Mouse (Mus musculus) macrophage (primary cell): Measurements from ENCODE around the gene Tmem107. TPM values are rescaled to one million over a fixed set of nuclear protein-coding genes. Genes with fewer than 3 reads are reported as not detected.

Source experiments
- H3K27ac ChIP-seq: fragments of 350-480 bp; formaldehyde crosslinking; 2 replicates; pipeline ENCODE4 v1.9.0; 2021
- H3K36me3 ChIP-seq: fragments of 350-480 bp; formaldehyde crosslinking; 2 replicates; pipeline ENCODE4 v1.9.0; 2021; ENCODE audit errors: inconsistent target
- H3K4me3 ChIP-seq: fragments of 350-480 bp; formaldehyde crosslinking; 2 replicates; pipeline ENCODE4 v1.9.0; 2021; ENCODE audit errors: inconsistent target
- H3K79me2 ChIP-seq: fragments of 350-480 bp; formaldehyde crosslinking; 2 replicates; pipeline ENCODE4 v1.9.0; 2021; ENCODE audit errors: inconsistent target
- WGBS: methylation state at CpG from one replicate; pipeline ENCODE4 v1.1.7; 2026; ENCODE audit warnings: inconsistent platforms; ENCODE audit not compliant: missing documents; 5-methylcytosine and 5-hydroxymethylcytosine counted together
- polyA plus RNA-seq: library from polyadenylated mRNA; stranded (reverse); fragments of 250-400 nt; gene quantifications from 3 replicates; pipeline ENCODE4 v1.2.4, GENCODE M21; 2018; ENCODE audit warnings: inconsistent platforms

Gene Tmem107
- polyA plus RNA-seq, 1 experiment from 2014 or later: 7.3 TPM

DNA sequence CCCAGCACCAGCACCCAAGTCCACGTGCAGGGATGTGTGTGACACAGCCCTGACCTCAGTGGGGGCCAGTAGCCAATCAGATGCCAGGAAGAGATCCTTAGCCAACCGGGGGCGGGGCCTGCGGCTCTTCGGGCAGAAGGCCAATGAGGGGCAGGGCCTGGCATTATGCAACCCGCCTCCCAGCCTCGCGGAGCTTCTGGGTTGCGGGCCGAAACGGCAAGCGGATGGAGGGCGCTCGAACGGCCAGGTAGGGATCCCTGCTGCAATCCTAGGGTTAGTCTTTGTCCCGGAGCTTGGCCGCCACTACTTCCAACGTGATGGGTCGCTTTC lies 28.1 kb downstream of the Tmem107 start:
- Histone ChIP-seq H3K27ac (peak overlapping the region; percentile 92), H3K4me3 (peak overlapping the region; percentile 54), H3K79me2 (peaks cover 14% of the 10 kb centered on the region), H3K36me3 (peaks cover 27% of the 10 kb centered on the region)
- WGBS: 0% methylated on average over 19 of the region's 19 CpGs

DNA sequence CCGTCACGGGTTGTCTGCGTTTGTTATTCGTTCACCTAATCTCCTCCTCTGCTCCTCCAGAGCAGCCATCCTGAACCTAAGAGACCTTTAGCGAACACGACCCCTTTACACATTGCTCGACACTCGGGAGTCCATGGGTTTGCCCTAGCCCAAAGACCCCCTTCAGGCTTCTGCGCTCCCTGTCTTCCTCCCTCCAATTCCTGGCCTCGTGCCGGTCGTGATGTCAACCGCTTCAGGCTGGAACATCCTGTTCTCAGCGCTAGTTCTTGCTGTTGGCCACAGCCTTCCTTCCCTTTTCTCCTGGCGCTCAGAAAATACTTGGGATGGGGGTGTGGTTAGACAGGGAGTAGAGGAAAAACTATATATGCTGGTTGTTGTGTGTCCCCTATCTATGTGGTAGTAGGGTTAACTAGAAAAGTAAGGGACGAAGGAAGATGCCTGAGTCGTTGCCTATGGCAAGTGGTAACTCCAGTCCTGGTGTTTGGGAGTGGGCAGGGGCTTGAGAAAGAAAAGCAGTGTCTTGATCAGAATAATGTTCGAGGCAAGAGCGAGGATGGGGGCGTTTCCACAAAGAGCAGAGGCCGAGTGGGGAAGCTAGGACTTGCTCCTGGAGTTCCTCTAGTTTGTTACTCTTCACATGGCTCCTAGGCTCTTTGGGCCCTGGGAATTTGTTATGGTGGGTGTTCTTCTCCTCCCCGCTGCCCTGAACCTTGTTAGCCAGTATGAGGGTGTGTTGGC lies 28.7 kb downstream of the Tmem107 start:
- WGBS: 2% methylated on average over 22 of the region's 22 CpGs

GRCm38 (mm10) chr11:69099915-69100345 lies 29.3 kb downstream of the Tmem107 start:
- H3K27ac ChIP-seq: peak overlapping the region; percentile 92
- H3K79me2 ChIP-seq: peaks cover 14% of the 10 kb centered on the region
- H3K36me3 ChIP-seq: peaks cover 39% of the 10 kb centered on the region
- peak overlapping the region; percentile 54 for H3K4me3 ChIP-seq
- 2% methylated on average over 23 of the region's 23 CpGs for WGBS

More for the DNA sequence above, 28.7 kb downstream of the Tmem107 start:
- Histone ChIP-seq H3K79me2 (peaks cover 14% of the 10 kb centered on the region), H3K36me3 (peaks cover 33% of the 10 kb centered on the region), H3K27ac (peak overlapping the region; percentile 92), H3K4me3 (peak overlapping the region; percentile 54)

- H3K27ac ChIP-seq: peak overlapping the region; percentile 79
- peak overlapping the region; percentile 33 for H3K4me3 ChIP-seq
- 71% methylated on average over 18 of the region's 20 CpGs for WGBS
- peaks cover 47% of the 10 kb centered on the region for H3K36me3 ChIP-seq
- peaks cover 14% of the 10 kb centered on the region for H3K79me2 ChIP-seq
These were observed 30.2 kb downstream of the Tmem107 start for GRCm38 (mm10) chr11:69100639-69101360.

GRCm38 (mm10) chr11:69101604-69102402 lies 31.2 kb downstream of the Tmem107 start:
- Histone ChIP-seq H3K4me3 (no peak overlapping the region), H3K36me3 (peaks cover 56% of the 10 kb centered on the region), H3K79me2 (peaks cover 14% of the 10 kb centered on the region), H3K27ac (no peak overlapping the region)
- 93% methylated on average over 17 of the region's 21 CpGs for WGBS

- no peak overlapping the region for H3K27ac ChIP-seq
- H3K36me3 ChIP-seq: peaks cover 62% of the 10 kb centered on the region
- 80% methylated on average over 7 of the region's 7 CpGs for WGBS
- peaks cover 14% of the 10 kb centered on the region for H3K79me2 ChIP-seq
- no peak overlapping the region for H3K4me3 ChIP-seq
These were observed 31.8 kb downstream of the Tmem107 start for GRCm38 (mm10) chr11:69102403-69102725.

DNA sequence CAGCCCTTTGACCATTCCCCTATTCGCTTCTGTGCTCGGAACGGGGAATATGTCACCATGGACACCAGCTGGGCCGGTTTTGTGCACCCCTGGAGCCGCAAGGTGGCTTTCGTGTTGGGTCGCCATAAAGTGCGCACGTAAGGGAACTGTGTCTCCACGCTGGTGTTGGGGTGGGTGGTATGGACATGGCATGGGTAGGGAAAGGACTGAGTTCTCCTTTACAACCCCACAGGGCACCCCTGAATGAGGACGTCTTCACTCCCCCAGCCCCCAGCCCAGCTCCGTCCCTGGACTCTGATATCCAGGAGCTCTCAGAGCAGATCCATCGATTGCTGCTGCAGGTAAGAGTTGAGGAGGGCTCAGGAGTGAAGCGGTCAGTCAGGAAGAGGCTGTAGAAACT lies 32.5 kb downstream of the Tmem107 start:
- Histone ChIP-seq H3K27ac (no peak overlapping the region), H3K4me3 (no peak overlapping the region), H3K36me3 (peaks cover 69% of the 10 kb centered on the region), H3K79me2 (peaks cover 14% of the 10 kb centered on the region)
- WGBS: 96% methylated on average over 14 of the region's 14 CpGs

DNA sequence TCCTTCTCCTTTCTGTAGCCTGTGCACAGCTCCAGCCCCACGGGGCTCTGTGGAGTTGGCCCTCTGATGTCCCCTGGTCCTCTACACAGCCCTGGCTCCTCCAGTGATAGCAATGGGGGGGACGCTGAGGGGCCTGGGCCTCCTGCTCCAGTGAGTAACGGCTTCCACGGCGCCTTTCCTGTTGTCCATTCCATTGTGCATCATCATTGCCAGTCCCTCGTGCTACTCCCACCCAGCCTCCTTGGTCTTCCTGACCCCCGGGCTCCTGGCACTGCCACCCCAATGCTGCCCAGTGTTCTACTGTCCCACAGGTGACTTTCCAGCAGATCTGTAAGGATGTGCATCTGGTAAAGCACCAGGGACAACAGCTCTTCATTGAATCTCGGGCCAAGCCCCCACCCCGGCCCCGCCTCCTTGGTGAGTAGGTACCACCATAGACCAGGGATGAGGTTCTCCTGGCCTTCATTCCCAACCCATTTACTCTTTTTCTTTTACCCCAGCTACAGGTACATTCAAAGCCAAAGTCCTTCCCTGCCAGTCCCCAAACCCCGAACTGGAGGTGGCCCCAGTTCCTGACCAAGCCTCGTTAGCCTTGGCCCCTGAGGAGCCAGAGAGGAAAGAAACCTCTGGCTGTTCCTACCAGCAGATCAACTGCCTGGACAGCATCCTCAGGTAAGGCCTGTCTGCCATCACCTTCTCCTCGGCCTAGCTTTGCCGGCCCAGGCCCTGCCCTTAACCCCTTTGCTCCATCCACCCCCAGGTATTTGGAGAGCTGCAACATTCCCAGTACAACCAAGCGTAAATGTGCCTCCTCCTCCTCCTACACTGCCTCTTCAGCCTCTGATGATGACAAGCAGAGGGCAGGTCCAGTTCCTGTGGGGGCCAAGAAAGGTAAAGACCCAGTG lies 33.2 kb downstream of the Tmem107 start:
- H3K4me3 ChIP-seq: no peak overlapping the region
- peaks cover 14% of the 10 kb centered on the region for H3K79me2 ChIP-seq
- peaks cover 76% of the 10 kb centered on the region for H3K36me3 ChIP-seq
- H3K27ac ChIP-seq: no peak overlapping the region
- 93% methylated on average over 15 of the region's 15 CpGs for WGBS

DNA sequence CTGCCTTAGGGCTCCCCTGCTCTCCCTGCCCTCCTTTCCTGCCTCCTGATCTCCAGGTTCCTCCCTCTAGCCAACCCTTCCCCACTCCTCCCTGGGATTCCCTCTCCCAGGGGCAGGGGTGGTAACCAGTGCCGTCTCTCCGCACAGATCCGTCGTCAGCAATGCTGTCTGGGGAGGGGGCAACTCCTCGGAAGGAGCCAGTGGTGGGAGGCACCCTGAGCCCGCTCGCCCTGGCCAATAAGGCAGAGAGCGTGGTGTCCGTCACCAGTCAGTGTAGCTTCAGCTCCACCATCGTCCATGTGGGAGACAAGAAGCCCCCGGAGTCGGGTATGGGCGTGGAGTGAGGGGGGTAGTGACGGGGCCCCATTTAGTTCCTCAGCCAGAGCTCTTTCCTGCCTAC lies 33.9 kb downstream of the Tmem107 start:
- WGBS: 98% methylated on average over 14 of the region's 14 CpGs
- Histone ChIP-seq H3K4me3 (no peak overlapping the region), H3K36me3 (peaks cover 83% of the 10 kb centered on the region), H3K79me2 (peaks cover 14% of the 10 kb centered on the region), H3K27ac (no peak overlapping the region)

GRCm38 (mm10) chr11:69105227-69105626 lies 34.6 kb downstream of the Tmem107 start:
- 95% methylated on average over 4 of the region's 6 CpGs for WGBS
- H3K36me3 ChIP-seq: peaks cover 85% of the 10 kb centered on the region
- H3K4me3 ChIP-seq: no peak overlapping the region
- no peak overlapping the region for H3K27ac ChIP-seq
- H3K79me2 ChIP-seq: peaks cover 11% of the 10 kb centered on the region

DNA sequence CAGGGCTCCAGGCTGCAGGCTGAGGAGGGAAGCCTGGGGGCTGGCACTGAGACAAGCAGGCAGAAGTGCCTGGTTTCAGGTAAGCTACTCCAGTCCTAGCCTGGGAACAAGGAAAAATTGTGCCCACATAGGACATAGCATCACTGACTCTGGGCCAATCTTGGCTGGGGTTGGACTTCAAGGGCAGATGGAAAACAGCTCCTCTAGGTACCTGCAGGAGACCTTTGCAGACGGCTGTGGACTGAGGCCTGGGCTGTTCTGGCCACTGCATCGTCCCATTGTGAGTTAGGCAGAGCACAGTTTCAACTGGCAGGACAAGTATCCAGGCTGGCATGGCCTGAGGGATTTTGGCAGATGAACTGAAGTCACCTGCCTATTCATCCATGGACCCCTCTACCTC lies 35.2 kb downstream of the Tmem107 start:
- H3K36me3 ChIP-seq: peaks cover 85% of the 10 kb centered on the region
- peaks cover 5% of the 10 kb centered on the region for H3K79me2 ChIP-seq
- WGBS: 95% methylated on average over 2 of the region's 2 CpGs
- H3K4me3 ChIP-seq: no peak overlapping the region
- no peak overlapping the region for H3K27ac ChIP-seq

- 96% methylated on average over 11 of the region's 11 CpGs for WGBS
- Histone ChIP-seq H3K79me2 (no peaks in the 10 kb centered on the region; the same call in 1 of the 2 replicates), H3K27ac (no peak overlapping the region), H3K36me3 (peaks cover 80% of the 10 kb centered on the region), H3K4me3 (no peak overlapping the region)
These were observed 35.7 kb downstream of the Tmem107 start for GRCm38 (mm10) chr11:69106299-69106698.

GRCm38 (mm10) chr11:69106842-69107241 lies 36.2 kb downstream of the Tmem107 start:
- Histone ChIP-seq H3K27ac (no peak overlapping the region), H3K36me3 (peaks cover 77% of the 10 kb centered on the region), H3K79me2 (no peaks in the 10 kb centered on the region; the same call in 1 of the 2 replicates), H3K4me3 (no peak overlapping the region)
- 94% methylated on average over 10 of the region's 11 CpGs for WGBS

GRCm38 (mm10) chr11:69107676-69108075 lies 37.1 kb downstream of the Tmem107 start:
- no peak overlapping the region for H3K4me3 ChIP-seq
- no peak overlapping the region for H3K27ac ChIP-seq
- peaks cover 69% of the 10 kb centered on the region for H3K36me3 ChIP-seq
- WGBS: 96% methylated on average over 11 of the region's 11 CpGs
- H3K79me2 ChIP-seq: no peaks in the 10 kb centered on the region; the same call in 1 of the 2 replicates
